Mouse (Mus musculus) lung, postnatal 36 days (tissue): Measurements from ENCODE around the gene Chgb.

Source experiments
- DNase-seq: peaks from one replicate; pipeline ENCODE4 v3.0.0; 2022; ENCODE audit warnings: mixed read lengths

Chgb gene

DNA sequence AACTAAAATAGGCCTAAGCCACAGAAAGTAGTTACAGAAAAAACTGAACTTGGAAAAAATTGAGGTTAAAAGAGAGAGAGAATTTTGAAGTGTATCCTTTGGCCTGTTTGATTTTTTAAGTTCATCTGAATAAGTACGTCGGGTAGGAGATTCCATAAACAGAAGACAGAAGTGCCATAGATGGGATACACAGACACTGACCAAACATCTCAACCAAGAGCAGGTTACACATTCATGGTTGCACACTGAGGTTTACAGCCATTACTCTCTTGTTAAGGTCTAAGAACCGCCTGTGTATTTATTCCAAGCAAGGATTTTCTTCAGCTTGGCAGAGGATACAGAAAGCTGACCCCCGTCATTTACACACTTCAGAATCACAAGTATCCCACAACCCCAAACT, at the start of gene Chgb:
Chgb (plus strand) TSS at position 301 of the 400 bp plus-strand sequence.
- DNase-seq: no peak

DNA sequence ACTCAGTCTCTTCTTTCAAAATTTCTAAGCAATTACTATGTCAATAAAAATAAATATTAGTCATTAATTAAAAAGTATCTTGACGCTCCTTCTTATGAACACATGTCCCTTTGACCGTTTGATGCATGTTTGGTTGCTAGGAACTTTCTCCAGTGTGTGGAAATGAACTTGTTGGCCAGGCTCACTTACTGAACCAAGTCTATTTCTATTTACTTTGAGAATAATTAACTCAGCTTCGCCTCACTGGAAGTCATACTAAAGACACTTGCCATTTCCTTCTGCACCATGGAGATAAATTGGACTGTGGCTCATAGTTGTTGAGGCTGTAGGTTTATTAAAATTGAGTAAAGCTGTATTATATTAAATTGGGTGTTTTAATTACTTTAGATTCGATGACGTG, 48.1 kb upstream of the Chgb start:
- no peak for DNase-seq

DNA sequence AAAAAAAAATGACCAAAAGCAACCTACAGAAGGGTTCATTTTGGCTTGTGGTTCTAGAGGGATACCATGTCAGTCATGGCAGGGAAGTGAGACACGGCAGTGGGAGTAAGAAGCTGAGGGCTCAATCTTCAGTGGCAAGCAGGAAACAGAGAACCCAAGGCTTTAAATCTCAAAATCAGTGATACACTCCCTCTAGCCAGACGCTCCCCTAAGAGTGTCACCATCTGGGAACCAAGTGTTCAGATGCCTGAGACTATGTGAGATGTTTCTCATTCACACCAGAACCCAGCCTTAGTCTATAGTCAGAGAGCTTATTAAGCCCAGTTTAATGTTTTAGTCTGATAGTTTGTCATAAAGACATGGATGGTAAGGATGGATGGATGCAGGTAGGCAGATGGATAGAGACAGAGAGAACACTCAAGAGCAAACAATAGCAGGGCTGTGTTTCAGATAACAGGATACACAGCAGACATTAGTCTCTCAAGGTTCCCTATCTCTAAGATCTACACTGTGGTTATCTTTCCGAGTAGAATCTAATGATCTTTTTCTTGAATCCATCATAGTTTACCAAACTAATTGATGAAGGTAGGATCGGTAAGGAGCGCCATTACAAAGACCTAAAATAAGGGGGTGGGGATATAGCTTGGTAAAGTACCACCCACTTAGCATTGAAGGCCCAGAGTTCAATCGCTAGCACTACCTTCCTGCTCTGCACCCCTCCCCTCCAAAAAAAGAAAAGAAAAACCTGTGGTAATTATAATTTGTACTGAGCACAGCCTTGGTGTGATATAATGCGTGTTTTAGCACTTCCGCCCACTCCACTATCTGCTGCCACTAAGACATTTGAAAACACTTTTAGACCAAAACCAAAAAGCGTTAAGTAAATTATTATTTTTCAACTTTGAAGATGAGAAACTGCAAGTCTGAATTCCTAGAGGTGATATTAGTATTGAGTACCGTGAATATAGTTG, 47.2 kb upstream of the Chgb start:
- no peak for DNase-seq

DNA sequence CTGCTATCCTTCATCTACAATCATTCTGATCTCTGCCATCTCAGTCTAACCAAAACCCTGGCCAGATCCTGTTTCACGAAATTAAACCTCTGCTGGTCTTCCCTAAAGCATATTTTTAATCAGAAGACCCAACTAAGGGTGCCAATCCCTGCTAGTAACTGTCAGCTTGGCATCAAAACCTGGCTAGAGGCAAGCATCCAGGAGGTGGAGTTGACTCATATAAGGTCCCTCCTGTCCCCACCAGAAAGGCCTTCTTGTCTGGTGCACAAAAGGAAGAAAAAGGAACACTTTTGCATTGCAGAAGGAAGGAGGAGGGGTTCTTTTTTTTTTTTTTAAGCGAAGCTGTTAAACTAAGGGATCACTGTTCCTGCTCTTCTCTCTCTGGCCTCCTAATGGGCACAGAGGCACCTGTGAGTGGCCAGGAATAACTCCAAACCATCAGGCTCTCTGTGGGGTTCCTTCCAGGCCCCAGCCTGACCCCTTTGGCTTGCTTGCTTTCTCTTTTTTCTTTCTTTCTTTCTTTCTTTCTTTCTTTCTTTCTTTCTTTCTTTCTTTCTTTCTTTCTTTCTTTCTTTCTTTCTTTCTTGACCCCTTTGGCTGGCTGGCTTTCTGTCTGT, 42.2 kb upstream of the Chgb start:
- no peak for DNase-seq

DNA sequence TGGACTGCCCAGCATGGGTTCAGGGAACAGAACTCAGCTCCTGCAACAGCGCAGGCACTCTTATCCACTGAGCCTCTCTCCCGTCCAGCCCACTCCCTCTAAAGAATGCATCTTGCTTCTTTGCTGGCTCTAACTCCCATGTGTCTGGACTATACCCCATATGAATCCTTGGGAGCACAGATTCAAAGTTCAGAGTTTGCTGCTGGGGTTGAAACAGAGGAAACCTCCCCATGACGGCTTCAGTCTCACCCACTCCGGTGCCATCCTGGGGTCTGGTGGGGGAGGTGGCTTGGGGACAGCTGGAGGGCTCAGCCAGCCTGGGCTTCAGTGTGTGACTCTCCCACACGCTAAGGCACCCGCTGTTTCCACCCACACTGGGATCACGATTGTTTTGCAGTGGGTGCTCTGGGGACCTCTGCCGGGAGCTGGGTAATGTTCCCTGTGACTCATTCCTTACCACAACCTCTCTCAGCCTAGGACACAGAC, 39.2 kb upstream of the Chgb start:
- DNase-seq: no peak

DNA sequence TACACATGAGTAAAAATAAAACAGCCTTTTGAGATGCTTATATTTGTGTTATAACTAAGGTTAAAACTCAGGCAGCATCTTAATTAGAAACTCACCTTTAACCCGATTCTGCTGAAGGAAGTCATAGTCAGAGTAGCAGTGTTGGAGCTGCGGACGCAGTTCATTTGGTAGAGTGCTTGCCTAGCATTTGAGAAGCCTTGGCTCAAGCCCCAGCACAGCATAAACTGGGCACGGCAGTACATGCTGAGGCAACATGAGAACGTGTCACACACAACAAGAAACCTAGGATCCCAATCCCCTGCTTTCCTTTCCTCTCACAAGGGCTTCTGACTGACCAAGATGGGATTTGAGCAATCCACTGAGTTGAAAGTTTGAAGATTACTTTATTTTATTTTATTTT, 36.2 kb upstream of the Chgb start:
- DNase-seq: no peak

DNA sequence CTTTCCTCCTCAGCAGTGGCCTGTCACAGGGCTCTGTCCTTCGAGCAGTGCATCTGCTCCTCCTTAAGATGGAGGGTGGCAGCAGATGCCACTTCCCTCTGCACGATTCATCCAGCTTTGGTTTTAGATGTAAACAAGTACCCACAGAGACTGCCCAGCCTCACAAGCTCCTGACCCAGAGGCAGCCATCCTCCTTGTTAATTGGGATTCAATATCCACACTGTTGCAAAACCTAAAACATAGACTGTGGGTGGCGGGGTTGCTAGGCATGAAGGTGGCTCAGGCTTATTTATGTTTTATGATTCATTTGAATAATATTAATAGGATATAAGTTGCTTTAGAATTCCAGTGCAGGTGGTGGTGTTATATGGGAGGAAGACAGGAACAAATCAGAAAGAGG, 35.0 kb upstream of the Chgb start:
- no peak for DNase-seq

DNA sequence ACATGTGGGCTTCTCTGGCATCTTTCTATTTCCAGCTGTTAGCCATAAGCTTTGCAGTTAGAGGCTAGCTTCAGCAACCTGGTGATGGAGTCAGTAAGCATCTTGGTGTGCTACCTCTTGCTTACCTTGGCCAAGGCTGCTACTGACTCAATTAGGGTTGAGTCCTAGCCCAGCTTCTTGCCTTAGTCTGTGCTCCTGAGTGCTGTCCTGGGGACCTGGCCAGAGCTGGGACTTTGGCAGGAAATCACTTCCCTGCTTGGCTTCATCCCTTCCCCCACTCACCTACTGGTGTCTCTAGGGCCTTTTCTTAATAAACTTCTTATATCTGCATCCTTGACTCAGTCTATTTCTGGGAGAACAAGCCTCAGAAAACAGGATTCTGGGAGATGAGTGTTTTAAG, 30.4 kb upstream of the Chgb start:
- no peak for DNase-seq

DNA sequence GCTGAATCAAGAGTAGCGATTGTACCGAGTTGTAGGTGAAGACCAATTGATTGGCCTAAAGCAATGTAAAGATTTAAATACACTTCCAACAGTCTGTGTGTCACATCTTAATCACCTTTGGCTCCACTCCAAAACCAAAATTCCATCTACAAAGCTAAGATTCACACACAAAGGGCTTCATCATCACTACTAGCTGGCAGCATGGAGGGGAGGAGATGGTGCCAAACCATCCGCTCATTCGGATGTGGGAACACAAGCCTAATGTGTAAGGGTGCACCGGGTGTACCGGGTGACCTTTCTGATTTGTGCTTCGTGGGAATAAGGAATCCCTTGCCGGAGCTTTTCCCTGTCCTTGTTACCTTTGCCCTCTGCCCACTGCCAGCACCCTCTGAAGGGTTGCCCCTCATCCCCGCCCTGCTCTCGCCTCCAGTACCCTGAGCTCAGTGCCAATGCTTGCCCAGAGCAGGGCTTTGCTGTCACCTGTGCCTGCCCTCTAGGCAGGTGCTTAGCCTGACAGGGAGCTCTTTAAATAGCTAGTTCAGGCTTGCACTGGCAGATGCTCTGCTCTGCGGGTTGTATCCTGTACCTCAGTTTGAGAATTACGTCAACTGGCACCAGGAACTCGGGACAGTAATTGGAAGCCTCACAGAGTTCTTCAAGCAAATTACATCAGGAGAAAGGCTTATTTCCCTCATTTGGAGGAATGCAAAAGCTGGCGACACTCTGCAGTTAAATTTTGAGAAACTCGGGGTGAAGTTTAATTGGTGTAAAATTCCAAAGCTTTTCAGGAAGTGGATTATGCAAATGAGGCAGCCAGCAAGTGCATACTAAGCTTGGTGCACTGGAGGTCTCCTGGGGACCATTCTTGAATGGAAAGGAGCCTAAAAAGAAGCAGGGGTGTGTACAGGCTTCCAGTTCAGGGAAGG, 29.7 kb upstream of the Chgb start:
- DNase-seq: no peak

DNA sequence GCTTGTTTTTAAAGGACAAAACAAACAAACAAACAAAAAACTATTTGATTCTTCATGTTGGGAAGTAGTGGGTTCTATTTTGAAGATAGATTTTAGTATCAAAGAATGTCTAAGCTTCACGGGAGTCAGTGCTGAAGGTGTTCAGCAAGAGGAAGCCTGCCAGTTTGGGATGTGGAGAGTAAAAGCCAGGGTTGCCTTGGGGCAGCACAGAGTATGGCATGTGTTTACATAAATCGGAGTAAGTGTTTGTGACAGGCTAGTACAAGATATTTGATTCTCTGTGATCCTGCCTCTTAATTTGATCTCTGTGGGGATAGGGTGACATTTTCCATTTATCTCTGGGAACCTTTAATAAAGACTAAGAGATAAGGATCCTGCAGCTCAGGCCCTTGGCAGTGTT, 28.7 kb upstream of the Chgb start:
- no peak for DNase-seq

DNA sequence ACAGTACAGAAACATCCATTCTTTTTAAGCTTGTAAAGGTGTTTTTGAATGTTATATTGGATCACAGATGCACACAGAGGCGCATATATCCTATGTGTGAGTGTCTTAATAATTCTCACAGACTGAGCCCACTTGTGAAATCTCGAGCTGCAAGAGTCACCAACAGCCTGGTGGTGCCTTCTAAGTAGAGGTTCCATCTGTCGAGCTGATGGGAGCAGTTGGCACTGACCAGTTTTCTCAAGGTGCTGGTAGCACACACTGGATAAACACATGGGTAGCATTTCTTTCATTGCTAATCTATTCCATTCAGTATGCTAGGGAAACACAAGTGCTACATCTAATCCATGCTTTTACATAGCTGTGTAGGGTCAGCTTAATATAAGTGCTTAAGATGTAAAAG, 27.9 kb upstream of the Chgb start:
- no peak for DNase-seq

DNA sequence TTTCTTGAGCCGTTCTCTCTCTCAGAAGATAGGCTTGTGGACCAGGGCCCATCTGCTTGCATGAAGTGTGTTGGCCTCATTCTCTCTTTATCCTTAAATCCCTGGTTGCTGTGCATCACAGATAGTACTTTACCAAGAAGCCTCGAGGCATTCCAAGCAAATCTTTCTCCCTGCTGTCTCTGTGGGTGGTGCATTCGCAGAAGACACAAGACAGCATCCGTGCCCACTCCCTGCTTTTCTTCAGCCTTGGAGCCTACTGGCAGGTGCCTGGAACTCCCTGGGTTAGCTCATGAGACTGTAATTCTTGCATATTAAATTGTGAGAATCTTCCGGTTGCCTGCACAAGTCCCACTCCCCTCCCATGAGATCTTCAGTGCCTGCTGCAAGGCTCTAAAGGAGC, 23.2 kb upstream of the Chgb start:
- DNase-seq: no peak

DNA sequence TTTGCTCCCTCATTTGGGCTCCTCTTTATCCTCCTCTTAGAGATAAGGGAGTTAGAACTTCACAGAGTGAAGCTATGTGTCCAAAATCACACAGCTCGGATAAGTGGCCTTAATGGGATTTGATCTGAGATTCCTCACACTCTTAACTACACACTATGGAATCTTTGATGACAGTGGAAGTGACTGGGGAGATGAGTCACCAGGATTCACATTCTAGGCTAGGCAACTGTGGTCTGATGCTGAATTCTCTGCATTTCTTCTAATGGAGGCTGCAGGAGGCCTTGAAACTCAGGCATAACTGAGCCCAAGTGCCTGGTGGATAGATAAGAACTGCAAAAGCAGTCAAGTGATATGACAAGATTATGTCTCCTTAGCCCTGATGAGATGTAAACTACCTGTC, 10.3 kb upstream of the Chgb start:
- DNase-seq: no peak

DNA sequence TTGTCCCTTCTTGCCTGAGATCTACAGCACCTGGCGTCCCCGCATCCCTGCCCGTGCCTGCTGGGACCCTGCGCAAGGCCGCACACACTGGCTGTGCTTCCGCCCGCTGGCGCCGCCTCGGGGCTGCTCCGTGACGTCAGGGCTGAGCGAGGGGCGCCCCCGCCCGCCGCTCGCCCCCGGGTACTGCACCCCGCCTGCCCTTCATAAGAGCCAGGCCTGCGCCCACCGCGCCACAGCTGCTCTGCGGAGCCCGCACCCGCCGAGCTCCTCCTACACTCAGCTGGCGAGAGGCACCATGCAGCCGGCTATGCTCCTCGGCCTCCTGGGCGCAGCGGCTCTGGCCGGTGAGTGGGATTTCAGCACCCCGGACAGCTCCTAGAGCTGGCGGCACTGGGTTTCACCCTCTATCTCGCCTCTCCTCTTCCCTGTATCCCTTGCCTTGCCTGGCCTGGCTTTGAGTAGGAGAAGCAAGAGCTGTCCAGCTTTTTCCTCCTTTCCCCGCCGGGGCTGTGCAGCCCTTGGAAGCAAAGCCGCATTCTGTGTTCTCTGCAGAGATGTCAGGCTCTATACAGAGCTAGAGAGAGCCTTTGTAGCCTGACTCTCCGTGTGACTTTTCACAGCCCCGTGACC, 476 bp downstream of the Chgb start:
- peak; percentile 74 for DNase-seq

DNA sequence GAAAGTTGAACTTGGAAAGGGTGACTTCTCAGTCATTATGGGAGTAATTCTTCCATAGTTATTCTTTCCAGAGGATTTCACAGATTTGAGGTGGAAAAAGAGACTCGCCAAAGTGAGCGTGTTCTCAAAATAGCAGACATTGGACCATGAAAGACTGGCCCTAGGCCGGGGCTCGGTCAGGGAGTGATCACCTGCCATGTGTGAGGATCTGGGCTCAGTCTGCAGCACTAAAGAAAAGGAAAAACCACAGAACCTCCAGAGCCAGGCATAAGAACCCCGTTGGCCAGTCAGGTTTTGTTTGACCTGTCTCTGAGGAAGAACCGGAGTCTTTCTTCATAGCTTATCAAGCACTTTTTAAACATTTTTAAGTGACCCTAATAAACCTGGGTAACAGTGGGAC, 3.0 kb downstream of the Chgb start:
- DNase-seq: no peak

DNA sequence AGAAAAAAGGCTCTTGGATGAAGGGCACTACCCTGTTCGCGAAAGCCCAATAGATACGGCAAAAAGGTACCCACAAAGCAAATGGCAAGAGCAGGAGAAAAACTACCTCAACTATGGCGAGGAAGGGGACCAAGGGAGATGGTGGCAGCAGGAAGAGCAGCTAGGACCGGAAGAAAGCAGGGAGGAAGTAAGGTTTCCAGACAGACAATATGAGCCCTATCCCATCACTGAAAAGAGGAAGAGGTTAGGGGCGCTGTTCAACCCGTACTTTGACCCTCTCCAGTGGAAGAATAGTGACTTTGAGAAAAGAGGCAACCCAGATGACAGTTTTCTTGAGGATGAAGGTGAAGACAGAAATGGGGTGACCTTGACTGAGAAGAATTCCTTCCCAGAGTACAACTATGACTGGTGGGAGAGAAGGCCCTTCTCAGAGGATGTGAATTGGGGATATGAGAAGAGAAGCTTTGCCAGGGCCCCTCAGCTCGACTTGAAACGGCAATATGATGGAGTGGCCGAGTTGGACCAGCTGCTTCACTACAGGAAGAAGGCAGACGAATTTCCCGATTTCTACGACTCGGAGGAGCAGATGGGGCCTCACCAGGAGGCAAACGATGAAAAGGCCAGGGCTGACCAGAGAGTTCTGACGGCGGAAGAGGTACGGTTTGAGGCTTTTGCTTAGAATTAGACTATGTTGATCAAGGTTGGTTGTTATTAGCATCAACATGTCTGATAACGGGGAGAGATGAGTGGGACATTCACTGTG, 12.5 kb downstream of the Chgb start:
- no peak for DNase-seq

DNA sequence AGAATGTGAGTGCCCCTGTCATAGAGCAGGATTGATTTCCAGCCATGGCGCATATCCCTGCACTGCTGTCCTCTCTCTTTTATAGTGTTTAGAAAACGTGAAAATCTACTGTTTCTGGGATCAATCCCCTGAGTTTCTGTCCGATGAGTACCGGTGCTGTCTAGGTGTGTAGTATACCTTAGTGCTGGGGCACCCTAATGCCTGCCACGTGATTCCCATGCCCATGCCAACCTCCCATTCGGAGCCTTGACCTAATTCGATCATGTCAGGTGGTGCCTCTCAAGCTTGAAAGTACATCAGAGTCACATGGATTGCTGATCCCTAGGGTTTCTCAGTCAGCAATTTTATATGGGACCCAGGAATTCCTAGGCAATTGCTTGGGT, 13.1 kb downstream of the Chgb start:
- DNase-seq: no peak

DNA sequence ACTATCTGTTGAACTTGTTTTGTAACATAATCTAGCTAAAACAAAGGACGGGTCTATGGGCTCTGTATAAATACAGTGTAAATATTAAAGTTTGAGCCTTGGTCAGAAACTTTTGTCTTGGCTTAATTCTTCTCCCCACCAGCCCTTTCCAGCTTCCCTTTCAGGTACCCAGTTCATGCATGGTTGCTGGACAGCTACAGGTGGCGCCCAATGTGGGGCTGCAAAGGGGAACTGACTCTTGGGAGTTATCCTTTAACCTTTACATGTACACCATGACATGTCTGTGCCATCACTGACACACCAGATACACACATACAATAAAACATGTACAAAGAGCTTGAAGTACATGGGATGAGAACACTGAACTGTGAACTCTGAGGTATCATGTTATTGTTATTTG, 21.9 kb downstream of the Chgb start:
- DNase-seq: no peak

DNA sequence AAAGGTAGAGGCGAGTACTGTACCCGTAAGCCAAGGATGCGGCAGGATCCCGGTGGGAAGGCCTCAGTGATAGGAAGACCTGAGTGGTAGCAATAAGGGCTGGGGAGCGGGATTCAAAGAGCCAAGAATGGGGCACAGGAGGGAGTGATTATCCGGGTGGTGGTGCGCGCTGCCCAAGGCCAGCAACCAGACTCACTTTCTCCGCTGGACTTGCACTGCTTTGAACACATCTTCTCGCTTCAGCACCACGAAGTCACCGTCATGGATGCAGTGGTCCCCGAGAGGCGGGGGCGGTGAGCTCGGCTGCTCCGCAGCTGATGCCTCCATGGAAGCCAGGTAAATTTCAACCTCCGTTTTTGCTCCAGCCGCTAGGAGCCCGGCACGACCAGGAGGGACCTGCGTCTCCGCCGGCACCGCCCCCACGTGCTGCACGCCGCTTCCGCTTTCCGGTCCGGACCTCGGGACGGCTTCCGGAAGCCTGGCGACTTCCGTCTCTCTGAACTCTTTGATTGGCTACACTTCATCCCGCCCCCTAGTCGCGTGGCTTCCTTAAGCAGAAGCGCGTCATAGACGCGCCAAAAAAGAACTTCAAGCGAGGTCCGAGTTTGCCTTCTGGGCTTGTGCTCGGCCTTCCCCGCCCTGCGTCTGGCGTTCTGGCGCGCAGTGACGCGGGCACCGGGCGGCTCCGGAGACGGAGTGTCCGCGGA, 34.7 kb downstream of the Chgb start, which contains the start of the genes Trmt6 and Mcm8:
Trmt6 (minus strand) TSS at position 448 of the 707 bp plus-strand sequence.
Mcm8 (plus strand) TSS at position 534 of the 707 bp plus-strand sequence.
- DNase-seq: peak; percentile 97

DNA sequence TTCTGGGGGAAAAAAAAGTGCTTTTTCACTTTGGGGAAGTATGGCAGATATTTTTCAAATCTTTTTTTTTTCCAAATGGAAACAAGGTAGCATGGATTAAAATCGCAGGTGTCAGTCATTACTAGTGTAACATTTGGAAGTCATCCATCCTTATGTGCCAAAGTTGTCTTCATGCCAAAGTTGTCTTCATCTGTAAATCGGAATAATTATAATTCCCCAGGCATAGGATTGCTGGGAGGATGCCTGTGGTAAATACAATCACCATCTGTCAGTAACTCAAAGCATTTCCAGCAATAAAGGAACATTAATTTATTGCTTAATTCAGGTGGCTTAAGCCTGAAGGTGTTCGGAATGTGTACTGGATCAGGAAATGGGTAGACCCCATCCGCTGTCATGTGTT, 60.0 kb downstream of the Chgb start:
- no peak for DNase-seq
